Mouse (Mus musculus) erythroblast, embryonic 14.5 days (primary cell): ENCODE data around the gene Pde4b. TPM values are rescaled to one million over a fixed set of nuclear protein-coding genes. Genes with fewer than 3 reads are reported as not detected.

Experiments used
- H3K27me3 ChIP-seq: 2 replicates; pipeline ENCODE4 v1.6.1; 2012; ENCODE audit warnings: inconsistent platforms; ENCODE audit not compliant: control insufficient read depth
- H3K36me3 ChIP-seq: 2 replicates; pipeline ENCODE4 v1.6.1; 2012; ENCODE audit warnings: mild to moderate bottlenecking, inconsistent platforms; ENCODE audit not compliant: control insufficient read depth
- H3K4me1 ChIP-seq: 2 replicates; pipeline ENCODE4 v1.6.1; 2012; ENCODE audit warnings: inconsistent platforms; ENCODE audit not compliant: control insufficient read depth
- H3K4me3 ChIP-seq: replicated peaks from 2 replicates; pipeline ENCODE3; 2012; ENCODE audit warnings: moderate library complexity, mild to moderate bottlenecking, inconsistent platforms
- H3K9me3 ChIP-seq: 2 replicates; pipeline ENCODE4 v1.6.1; 2012; ENCODE audit warnings: low read length, inconsistent platforms, mixed read lengths; ENCODE audit not compliant: control insufficient read depth
- GATA1 ChIP-seq: IDR thresholded peaks from 2 replicates; pipeline ENCODE4 v1.6.1; 2012; ENCODE audit warnings: low read length, inconsistent platforms, mixed read lengths
- TAL1 ChIP-seq: IDR thresholded peaks from 3 replicates; pipeline ENCODE4 v1.6.1; 2012; ENCODE audit warnings: low read length, inconsistent platforms, mixed read lengths
- polyA plus RNA-seq: library from polyadenylated mRNA; stranded (reverse); fragments of >175 nt; gene quantifications from 2 replicates; pipeline ENCODE4 v1.2.3, GENCODE M21; 2012

Gene Pde4b
- polyA plus RNA-seq, 1 experiment: 0.08 TPM

- Histone ChIP-seq H3K27me3 (no peaks in the 10 kb centered on the region), H3K36me3 (no peaks in the 10 kb centered on the region), H3K9me3 (no peaks in the 10 kb centered on the region), H3K4me3 (no peak overlapping the region), H3K4me1 (no peaks in the 10 kb centered on the region)
- TF ChIP-seq TAL1: no peak
- no peak for TF ChIP-seq GATA1
Observed at GRCm38 (mm10) chr4:102260216-102260615, 172.9 kb downstream of the Pde4b start.

GRCm38 (mm10) chr4:102272313-102272712, 185.0 kb downstream of the Pde4b start:
- H3K4me1 ChIP-seq: no peaks in the 10 kb centered on the region
- H3K36me3 ChIP-seq: no peaks in the 10 kb centered on the region
- no peak overlapping the region for H3K4me3 ChIP-seq

GRCm38 (mm10) chr4:102272749-102273148, 185.4 kb downstream of the Pde4b start:
- no peak for TF ChIP-seq GATA1
- TF ChIP-seq TAL1: no peak
- Histone ChIP-seq H3K9me3 (no peaks in the 10 kb centered on the region), H3K4me3 (no peak overlapping the region), H3K36me3 (no peaks in the 10 kb centered on the region), H3K27me3 (no peaks in the 10 kb centered on the region), H3K4me1 (no peaks in the 10 kb centered on the region)

More at GRCm38 (mm10) chr4:102272313-102272712, 185.0 kb downstream of the Pde4b start:
- Histone ChIP-seq H3K9me3 (no peaks in the 10 kb centered on the region), H3K27me3 (no peaks in the 10 kb centered on the region)
- no peak for TF ChIP-seq TAL1

GRCm38 (mm10) chr4:102275716-102276115, 188.4 kb downstream of the Pde4b start:
- no peak overlapping the region for H3K4me3 ChIP-seq

GRCm38 (mm10) chr4:102278958-102279357, 191.6 kb downstream of the Pde4b start:
- Histone ChIP-seq H3K27me3 (no peaks in the 10 kb centered on the region), H3K9me3 (no peaks in the 10 kb centered on the region)

More at GRCm38 (mm10) chr4:102275716-102276115, 188.4 kb downstream of the Pde4b start:
- Histone ChIP-seq H3K4me1 (no peaks in the 10 kb centered on the region), H3K36me3 (no peaks in the 10 kb centered on the region), H3K9me3 (no peaks in the 10 kb centered on the region), H3K27me3 (no peaks in the 10 kb centered on the region)
- TF ChIP-seq TAL1 (no peak), GATA1 (no peak)

GRCm38 (mm10) chr4:102287172-102287571, 199.8 kb downstream of the Pde4b start:
- Histone ChIP-seq H3K27me3 (no peaks in the 10 kb centered on the region), H3K9me3 (no peaks in the 10 kb centered on the region), H3K4me3 (no peak overlapping the region), H3K4me1 (no peaks in the 10 kb centered on the region), H3K36me3 (no peaks in the 10 kb centered on the region)
- no peak for TF ChIP-seq GATA1
- no peak for TF ChIP-seq TAL1

More at GRCm38 (mm10) chr4:102278958-102279357, 191.6 kb downstream of the Pde4b start:
- no peaks in the 10 kb centered on the region for H3K4me1 ChIP-seq
- H3K4me3 ChIP-seq: no peak overlapping the region
- no peak for TF ChIP-seq TAL1
- no peaks in the 10 kb centered on the region for H3K36me3 ChIP-seq

GRCm38 (mm10) chr4:102290052-102290734, 202.8 kb downstream of the Pde4b start:
- no peaks in the 10 kb centered on the region for H3K9me3 ChIP-seq
- H3K4me1 ChIP-seq: no peaks in the 10 kb centered on the region
- no peaks in the 10 kb centered on the region for H3K36me3 ChIP-seq
- no peak for TF ChIP-seq GATA1
- no peak for TF ChIP-seq TAL1
- H3K4me3 ChIP-seq: no peak overlapping the region
- H3K27me3 ChIP-seq: no peaks in the 10 kb centered on the region

- no peaks in the 10 kb centered on the region for H3K4me1 ChIP-seq
- no peak overlapping the region for H3K4me3 ChIP-seq
Observed at GRCm38 (mm10) chr4:102297558-102297957, 210.2 kb downstream of the Pde4b start.

GRCm38 (mm10) chr4:102302568-102302967, 215.2 kb downstream of the Pde4b start:
- no peak for TF ChIP-seq TAL1
- no peak for TF ChIP-seq GATA1
- no peaks in the 10 kb centered on the region for H3K36me3 ChIP-seq
- no peak overlapping the region for H3K4me3 ChIP-seq

More at GRCm38 (mm10) chr4:102297558-102297957, 210.2 kb downstream of the Pde4b start:
- no peak for TF ChIP-seq TAL1
- no peak for TF ChIP-seq GATA1
- Histone ChIP-seq H3K27me3 (no peaks in the 10 kb centered on the region), H3K9me3 (no peaks in the 10 kb centered on the region), H3K36me3 (no peaks in the 10 kb centered on the region)

More at GRCm38 (mm10) chr4:102302568-102302967, 215.2 kb downstream of the Pde4b start:
- no peaks in the 10 kb centered on the region for H3K4me1 ChIP-seq
- no peaks in the 10 kb centered on the region for H3K27me3 ChIP-seq
- H3K9me3 ChIP-seq: no peaks in the 10 kb centered on the region
